Mouse (Mus musculus) midbrain, embryonic 15.5 days (tissue): ENCODE measurements around the gene Olfr635. TPM values are rescaled to one million over a fixed set of nuclear protein-coding genes. Genes with fewer than 3 reads are reported as not detected.
"Not testable (repeated sequence)": the region's sequence is repeated elsewhere in the genome, so short reads cannot be mapped to it uniquely, and the experiment has no call there.

ENCODE experiments used
- ATAC-seq: fragments of 200-750 bp; cut with Nextera tagmentation; replicated peaks from 2 replicates; pipeline ENCODE4 v1.8.0; 2017; ENCODE audit warnings: moderate TSS enrichment
- H3K27ac ChIP-seq: fragments of 300-500 bp; sonication (generic); 2 replicates; pipeline ENCODE4 v1.5.1; 2015; ENCODE audit warnings: mild to moderate bottlenecking, inconsistent platforms
- H3K27me3 ChIP-seq: fragments of 300-500 bp; sonication (generic); replicated peaks from 2 replicates; pipeline ENCODE4 v1.6.1; 2015; ENCODE audit warnings: inconsistent platforms
- H3K36me3 ChIP-seq: fragments of 300-500 bp; sonication (generic); replicated peaks from 2 replicates; pipeline ENCODE4 v1.6.1; 2015; ENCODE audit warnings: inconsistent platforms
- H3K4me1 ChIP-seq: fragments of 300-500 bp; sonication (generic); 2 replicates; pipeline ENCODE4 v1.6.1; 2015; ENCODE audit warnings: inconsistent platforms
- H3K4me2 ChIP-seq: fragments of 300-500 bp; sonication (generic); 2 replicates; pipeline ENCODE4 v1.6.1; 2015; ENCODE audit warnings: inconsistent platforms, mild to moderate bottlenecking, moderate library complexity
- H3K4me3 ChIP-seq: fragments of 300-500 bp; sonication (generic); 2 replicates; pipeline ENCODE4 v1.5.1; 2015; ENCODE audit warnings: mild to moderate bottlenecking, inconsistent platforms
- H3K9ac ChIP-seq: fragments of 300-500 bp; sonication (generic); 2 replicates; pipeline ENCODE4 v1.6.1; 2015; ENCODE audit warnings: mild to moderate bottlenecking, inconsistent platforms
- H3K9me3 ChIP-seq: fragments of 300-500 bp; sonication (generic); 2 replicates; pipeline ENCODE4 v1.6.1; 2016; ENCODE audit warnings: inconsistent platforms
- WGBS: fragments of 180-500 bp; shearing (Covaris S2); methylation state at CpG from one replicate; pipeline ENCODE4 v1.1.7; 2015; ENCODE audit warnings: mixed read lengths; 5-methylcytosine and 5-hydroxymethylcytosine counted together
- polyA plus RNA-seq: library from polyadenylated mRNA; unstranded; fragments of >200 nt; fragmentation: Nextera tagmentation; extraction: Ambion mirVana; gene quantifications from 2 replicates; pipeline ENCODE4 v1.2.1, GENCODE M21; 2015

Olfr635 gene
- 0.01 and 0.03 TPM in 2 replicates for polyA plus RNA-seq

- no peak for ATAC-seq
- WGBS = 75% methylated on average over 1 of the region's 1 CpGs
- Histone ChIP-seq H3K9me3 (no peaks in the 10 kb centered on the region), H3K4me1 (no peaks in the 10 kb centered on the region), H3K4me3 (no peak within 1 kb of the TSS), H3K9ac (no peak within 1 kb of the TSS), H3K27ac (no peak within 1 kb of the TSS), H3K27me3 (no peaks in the 10 kb centered on the region), H3K36me3 (no peaks in the 10 kb centered on the region), H3K4me2 (no peak within 1 kb of the TSS)
Observed at GRCm38 (mm10) chr7:103970852-103971251, at the start of gene Olfr635. Gene Olfr635, plus strand, starts transcription at chr7:103971152.

- H3K27me3 ChIP-seq = no peaks in the 10 kb centered on the region
- no peak within 1 kb of the TSS for H3K27ac ChIP-seq
- ATAC-seq = no peak
- H3K4me2 ChIP-seq = no peak within 1 kb of the TSS
- H3K9me3 ChIP-seq = no peaks in the 10 kb centered on the region
- H3K9ac ChIP-seq = no peak within 1 kb of the TSS
- H3K4me3 ChIP-seq = no peak within 1 kb of the TSS
- H3K4me1 ChIP-seq = no peaks in the 10 kb centered on the region
- H3K36me3 ChIP-seq = no peaks in the 10 kb centered on the region
Observed at GRCm38 (mm10) chr7:103928525-103928924, 42.4 kb upstream of the Olfr635 start, which contains the start of gene Olfr631. Gene Olfr631, plus strand, starts transcription at chr7:103928825.

- no peaks in the 10 kb centered on the region for H3K36me3 ChIP-seq
- H3K9ac ChIP-seq = no peak within 1 kb of the TSS
- no peak within 1 kb of the TSS for H3K4me2 ChIP-seq
- H3K9me3 ChIP-seq = no peaks in the 10 kb centered on the region
- WGBS = 68% methylated on average over 2 of the region's 2 CpGs
- no peaks in the 10 kb centered on the region for H3K4me1 ChIP-seq
- no peak for ATAC-seq
- no peaks in the 10 kb centered on the region for H3K27me3 ChIP-seq
- H3K4me3 ChIP-seq = no peak within 1 kb of the TSS
- H3K27ac ChIP-seq = no peak within 1 kb of the TSS
Observed at GRCm38 (mm10) chr7:103934264-103934663, 36.7 kb upstream of the Olfr635 start, which contains the start of gene Olfr632. Gene Olfr632, plus strand, starts transcription at chr7:103934347.

DNA sequence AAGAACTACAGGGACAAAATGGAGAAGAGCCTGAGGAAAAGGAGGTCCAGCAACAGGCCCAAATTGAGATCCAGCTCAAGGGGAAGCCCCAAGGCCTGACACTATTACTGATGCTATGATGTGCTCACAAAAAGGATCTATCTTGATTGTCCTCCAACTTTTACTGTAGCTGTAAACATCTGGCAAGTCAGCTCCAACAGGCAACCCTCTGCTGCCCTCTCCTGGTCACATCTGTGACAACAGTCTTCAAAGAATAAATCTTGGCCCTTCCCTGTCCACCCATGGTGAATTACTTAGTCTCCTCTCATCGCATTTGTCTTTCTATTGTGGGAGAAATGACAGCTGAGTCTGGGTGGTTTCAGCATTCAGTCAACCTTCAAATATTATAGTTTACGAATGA, 28.2 kb upstream of the Olfr635 start:
- WGBS = 23% methylated on average over 2 of the region's 2 CpGs
- Histone ChIP-seq H3K4me3 (no peak overlapping the region), H3K27ac (no peak overlapping the region), H3K27me3 (no peaks in the 10 kb centered on the region), H3K4me1 (no peaks in the 10 kb centered on the region), H3K9me3 (no peaks in the 10 kb centered on the region), H3K4me2 (no peak overlapping the region), H3K36me3 (no peaks in the 10 kb centered on the region), H3K9ac (no peak overlapping the region)
- no peak for ATAC-seq

GRCm38 (mm10) chr7:103944137-103944536, 26.8 kb upstream of the Olfr635 start, which contains the start of gene Olfr633:
Gene Olfr633, plus strand, starts transcription at chr7:103944437.
- ATAC-seq = no peak
- Histone ChIP-seq H3K4me1 (no peaks in the 10 kb centered on the region), H3K27me3 (no peaks in the 10 kb centered on the region), H3K36me3 (no peaks in the 10 kb centered on the region), H3K4me3 (no peak within 1 kb of the TSS), H3K4me2 (no peak within 1 kb of the TSS), H3K9me3 (no peaks in the 10 kb centered on the region), H3K9ac (no peak within 1 kb of the TSS), H3K27ac (no peak within 1 kb of the TSS)

- H3K27me3 ChIP-seq, H3K36me3 ChIP-seq, H3K4me1 ChIP-seq, H3K4me2 ChIP-seq, H3K9ac ChIP-seq, ATAC-seq, H3K9me3 ChIP-seq, H3K27ac ChIP-seq, H3K4me3 ChIP-seq: not testable (repeated sequence)
- WGBS = 94% methylated on average over 22 of the region's 22 CpGs
Observed at GRCm38 (mm10) chr7:103966873-103967272, 4.1 kb upstream of the Olfr635 start.

DNA sequence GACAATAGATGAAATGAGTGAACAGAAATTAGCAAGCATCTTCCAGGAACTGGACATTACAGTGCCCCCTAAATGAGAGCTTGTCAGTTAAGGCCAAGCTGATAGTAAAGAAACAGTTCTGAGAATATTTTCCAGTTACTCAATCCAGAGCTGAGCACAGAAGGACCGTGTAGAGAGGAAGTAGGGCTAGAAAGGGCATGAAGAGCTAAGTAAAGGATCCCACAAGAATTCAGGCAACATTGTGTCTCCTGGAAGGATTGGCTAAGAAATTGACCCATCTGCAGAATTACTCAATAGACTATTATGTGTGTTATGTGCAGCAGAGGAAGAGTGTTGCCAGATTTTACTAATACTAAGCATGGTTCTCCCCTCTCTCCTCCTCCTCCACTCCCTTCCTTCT, 830 bp downstream of the Olfr635 start:
- Histone ChIP-seq H3K4me3 (no peak overlapping the region), H3K27me3 (no peaks in the 10 kb centered on the region), H3K4me2 (no peak overlapping the region), H3K9ac (no peak overlapping the region), H3K27ac (no peak overlapping the region), H3K36me3 (no peaks in the 10 kb centered on the region), H3K9me3 (no peaks in the 10 kb centered on the region), H3K4me1 (no peaks in the 10 kb centered on the region)
- WGBS = 59% methylated on average over 1 of the region's 1 CpGs
- no peak for ATAC-seq

DNA sequence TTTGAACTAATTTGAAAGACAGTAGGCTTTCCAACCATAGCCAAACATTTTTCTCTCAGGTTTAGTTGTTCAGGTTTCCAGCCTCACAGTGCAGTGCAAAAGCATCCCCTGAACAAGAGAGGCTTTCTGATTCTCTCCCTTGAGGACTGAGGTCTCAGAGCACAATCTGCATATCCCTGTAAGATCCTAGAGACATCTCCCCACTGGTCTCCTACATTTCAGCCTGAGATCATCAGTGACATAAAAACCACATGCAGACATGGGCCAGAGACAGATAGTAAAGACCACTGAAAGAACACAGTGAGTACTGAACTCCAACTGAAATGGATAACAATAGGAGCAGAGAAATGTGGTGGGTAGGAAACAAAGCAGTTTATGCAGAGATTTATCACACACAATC, 27.5 kb downstream of the Olfr635 start, which contains the start of gene Olfr638:
Gene Olfr638, plus strand, starts transcription at position 301 of the 400 bp plus-strand sequence.
- Histone ChIP-seq H3K27ac (no peak within 1 kb of the TSS), H3K4me2 (no peak within 1 kb of the TSS), H3K4me1 (no peaks in the 10 kb centered on the region), H3K4me3 (no peak within 1 kb of the TSS), H3K27me3 (no peaks in the 10 kb centered on the region), H3K36me3 (no peaks in the 10 kb centered on the region), H3K9me3 (no peaks in the 10 kb centered on the region), H3K9ac (no peak within 1 kb of the TSS)
- ATAC-seq = no peak

DNA sequence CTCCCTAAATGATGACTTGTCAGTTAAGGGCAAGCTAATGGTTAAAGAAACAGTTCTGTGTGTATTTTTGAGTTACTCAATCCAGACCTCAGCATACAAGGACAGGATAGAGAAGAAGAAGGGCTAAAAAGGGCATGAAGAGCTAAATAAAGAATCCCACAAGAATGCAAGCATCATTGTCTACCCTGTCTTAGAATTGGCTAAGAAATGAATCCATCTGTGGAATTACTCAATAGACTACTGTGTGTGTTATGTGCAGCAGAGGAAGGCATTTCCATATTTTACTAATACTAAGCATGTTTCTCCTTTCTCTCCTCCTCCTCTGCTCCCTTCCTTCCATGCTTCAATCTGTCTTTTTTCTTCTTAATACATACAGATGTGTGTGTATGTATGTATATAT, 28.2 kb downstream of the Olfr635 start:
- H3K27me3 ChIP-seq = no peaks in the 10 kb centered on the region
- no peak overlapping the region for H3K9ac ChIP-seq
- H3K4me2 ChIP-seq = no peak overlapping the region
- no peaks in the 10 kb centered on the region for H3K9me3 ChIP-seq
- no peak overlapping the region for H3K4me3 ChIP-seq
- no peak overlapping the region for H3K27ac ChIP-seq
- no peak for ATAC-seq
- no peaks in the 10 kb centered on the region for H3K4me1 ChIP-seq
- H3K36me3 ChIP-seq = no peaks in the 10 kb centered on the region

GRCm38 (mm10) chr7:104017203-104017602, 46.3 kb downstream of the Olfr635 start, which contains the start of gene Olfr639:
Gene Olfr639, minus strand, starts transcription at chr7:104017303.
- ATAC-seq = no peak
- Histone ChIP-seq H3K9me3 (no peaks in the 10 kb centered on the region), H3K27me3 (no peaks in the 10 kb centered on the region), H3K9ac (no peak within 1 kb of the TSS), H3K27ac (no peak within 1 kb of the TSS), H3K4me1 (no peaks in the 10 kb centered on the region), H3K4me3 (no peak within 1 kb of the TSS), H3K4me2 (no peak within 1 kb of the TSS), H3K36me3 (no peaks in the 10 kb centered on the region)

- Histone ChIP-seq H3K27ac (no peak overlapping the region), H3K4me3 (no peak overlapping the region), H3K9me3 (no peaks in the 10 kb centered on the region), H3K27me3 (no peaks in the 10 kb centered on the region), H3K36me3 (no peaks in the 10 kb centered on the region), H3K4me1 (no peaks in the 10 kb centered on the region), H3K4me2 (no peak overlapping the region), H3K9ac (no peak overlapping the region)
- no peak for ATAC-seq
- 95% methylated on average over 1 of the region's 1 CpGs for WGBS
Observed at GRCm38 (mm10) chr7:104018953-104019352, 48.0 kb downstream of the Olfr635 start.

GRCm38 (mm10) chr7:104021651-104022050, 50.7 kb downstream of the Olfr635 start:
- no peaks in the 10 kb centered on the region for H3K27me3 ChIP-seq
- no peaks in the 10 kb centered on the region for H3K9me3 ChIP-seq
- H3K4me2 ChIP-seq = no peak overlapping the region
- H3K4me3 ChIP-seq = no peak overlapping the region
- WGBS = 92% methylated on average over 6 of the region's 6 CpGs
- no peaks in the 10 kb centered on the region for H3K36me3 ChIP-seq
- H3K9ac ChIP-seq = no peak overlapping the region
- no peaks in the 10 kb centered on the region for H3K4me1 ChIP-seq
- ATAC-seq = no peak
- no peak overlapping the region for H3K27ac ChIP-seq

GRCm38 (mm10) chr7:104025473-104025872, 54.5 kb downstream of the Olfr635 start, which contains the start of gene Olfr640:
Gene Olfr640, minus strand, starts transcription at chr7:104025573.
- Histone ChIP-seq H3K27ac (no peak within 1 kb of the TSS), H3K4me3 (no peak within 1 kb of the TSS), H3K9ac (no peak within 1 kb of the TSS), H3K36me3 (no peaks in the 10 kb centered on the region), H3K4me2 (no peak within 1 kb of the TSS), H3K9me3 (no peaks in the 10 kb centered on the region), H3K27me3 (no peaks in the 10 kb centered on the region), H3K4me1 (no peaks in the 10 kb centered on the region)
- WGBS = 84% methylated on average over 6 of the region's 6 CpGs
- no peak for ATAC-seq
